Mouse (Mus musculus): ENCODE data around the gene Bnip2. TPM values are rescaled to one million over a fixed set of nuclear protein-coding genes. Genes with fewer than 3 reads are reported as not detected.

Gene Bnip2
- polyA plus RNA-seq, 1 experiment: 50.1 TPM

GRCm38 (mm10) chr9:70007506-70008248 is 18.4 kb downstream of the Bnip2 start:
- Histone ChIP-seq H3K4me1 (ENCODE audit: control insufficient read depth, insufficient read depth, low read length) (no peaks in the 10 kb centered on the region), H3K4me3 (replicated peaks; ENCODE audit: extremely low read depth, low read depth, low read length) (no peak overlapping the region)
- TF ChIP-seq POLR2A (IDR thresholded peaks at IDR 0.05; ENCODE audit: borderline replicate concordance, extremely low read depth, low read depth, low read length) (no peak), CTCF (IDR thresholded peaks at IDR 0.05; ENCODE audit: insufficient read depth, low read length) (no peak)
- no peak for DNase-seq
- 85% methylated on average over 14 of the region's 14 CpGs for WGBS

GRCm38 (mm10) chr9:70009754-70010304 is 20.6 kb downstream of the Bnip2 start:
- peaks cover 10% of the 10 kb centered on the region for H3K4me1 ChIP-seq (ENCODE audit: control insufficient read depth, insufficient read depth, low read length)
- H3K4me3 ChIP-seq (replicated peaks; ENCODE audit: extremely low read depth, low read depth, low read length): no peak overlapping the region
- DNase-seq: no peak
- TF ChIP-seq CTCF (IDR thresholded peaks at IDR 0.05; ENCODE audit: insufficient read depth, low read length) (no peak), POLR2A (IDR thresholded peaks at IDR 0.05; ENCODE audit: borderline replicate concordance, extremely low read depth, low read depth, low read length) (no peak)
- WGBS: 67% methylated on average over 8 of the region's 8 CpGs

- 91% methylated on average over 5 of the region's 5 CpGs for WGBS
- Histone ChIP-seq H3K4me3 (replicated peaks; ENCODE audit: extremely low read depth, low read depth, low read length) (no peak overlapping the region), H3K4me1 (ENCODE audit: control insufficient read depth, insufficient read depth, low read length) (peaks cover 10% of the 10 kb centered on the region)
- no peak for DNase-seq
- no peak for TF ChIP-seq POLR2A (IDR thresholded peaks at IDR 0.05; ENCODE audit: borderline replicate concordance, extremely low read depth, low read depth, low read length)
- no peak for TF ChIP-seq CTCF (IDR thresholded peaks at IDR 0.05; ENCODE audit: insufficient read depth, low read length)
Observed at GRCm38 (mm10) chr9:70010781-70011473, 21.7 kb downstream of the Bnip2 start.

- TF ChIP-seq POLR2A (IDR thresholded peaks at IDR 0.05; ENCODE audit: borderline replicate concordance, extremely low read depth, low read depth, low read length) (no peak), CTCF (IDR thresholded peaks at IDR 0.05; ENCODE audit: insufficient read depth, low read length) (no peak)
- Histone ChIP-seq H3K4me3 (replicated peaks; ENCODE audit: extremely low read depth, low read depth, low read length) (peak overlapping the region; percentile 92), H3K4me1 (ENCODE audit: control insufficient read depth, insufficient read depth, low read length) (peaks cover 10% of the 10 kb centered on the region)
- WGBS: 51% methylated on average over 14 of the region's 14 CpGs
- DNase-seq: no peak
Observed at GRCm38 (mm10) chr9:70011537-70012407, 22.5 kb downstream of the Bnip2 start.

GRCm38 (mm10) chr9:70012408-70012901 is 23.2 kb downstream of the Bnip2 start, which contains the start of gene Gtf2a2:
TSS of gene Gtf2a2 (plus strand) at chr9:70012550.
- peak; percentile 76; the same call in 1 of the 2 replicates for TF ChIP-seq POLR2A (IDR thresholded peaks at IDR 0.05; ENCODE audit: borderline replicate concordance, extremely low read depth, low read depth, low read length)
- no peak for TF ChIP-seq CTCF (IDR thresholded peaks at IDR 0.05; ENCODE audit: insufficient read depth, low read length)
- peak; percentile 95 for DNase-seq
- peaks cover 10% of the 10 kb centered on the region for H3K4me1 ChIP-seq (ENCODE audit: control insufficient read depth, insufficient read depth, low read length)
- peak within 1 kb of the TSS; percentile 92 for H3K4me3 ChIP-seq (replicated peaks; ENCODE audit: extremely low read depth, low read depth, low read length)
- under 1% methylated on average over 57 of the region's 57 CpGs for WGBS

- Histone ChIP-seq H3K4me3 (replicated peaks; ENCODE audit: extremely low read depth, low read depth, low read length) (no peak overlapping the region), H3K4me1 (ENCODE audit: control insufficient read depth, insufficient read depth, low read length) (peaks cover 10% of the 10 kb centered on the region)
- TF ChIP-seq POLR2A (IDR thresholded peaks at IDR 0.05; ENCODE audit: borderline replicate concordance, extremely low read depth, low read depth, low read length): no peak
- no peak for TF ChIP-seq CTCF (IDR thresholded peaks at IDR 0.05; ENCODE audit: insufficient read depth, low read length)
- no peak for DNase-seq
- 95% methylated on average over 2 of the region's 2 CpGs for WGBS
Observed at GRCm38 (mm10) chr9:70015632-70016031, 26.4 kb downstream of the Bnip2 start.

GRCm38 (mm10) chr9:70018879-70019278 is 29.6 kb downstream of the Bnip2 start:
- Histone ChIP-seq H3K4me1 (ENCODE audit: control insufficient read depth, insufficient read depth, low read length) (peaks cover 6% of the 10 kb centered on the region), H3K4me3 (replicated peaks; ENCODE audit: extremely low read depth, low read depth, low read length) (no peak overlapping the region)
- no peak for DNase-seq
- peak; percentile 27; the same call in 1 of the 2 replicates for TF ChIP-seq CTCF (IDR thresholded peaks at IDR 0.05; ENCODE audit: insufficient read depth, low read length)
- TF ChIP-seq POLR2A (IDR thresholded peaks at IDR 0.05; ENCODE audit: borderline replicate concordance, extremely low read depth, low read depth, low read length): no peak

- no peak for DNase-seq
- Histone ChIP-seq H3K4me3 (replicated peaks; ENCODE audit: extremely low read depth, low read depth, low read length) (no peak overlapping the region), H3K4me1 (ENCODE audit: control insufficient read depth, insufficient read depth, low read length) (peaks cover 2% of the 10 kb centered on the region; the same call in 1 of the 2 replicates)
- TF ChIP-seq POLR2A (IDR thresholded peaks at IDR 0.05; ENCODE audit: borderline replicate concordance, extremely low read depth, low read depth, low read length) (no peak), CTCF (IDR thresholded peaks at IDR 0.05; ENCODE audit: insufficient read depth, low read length) (no peak)
- WGBS: 58% methylated on average over 1 of the region's 1 CpGs
Observed at GRCm38 (mm10) chr9:70021610-70022009, 32.3 kb downstream of the Bnip2 start.

Measured in lung, adult 2 months (tissue).